Mouse (Mus musculus) gastrocnemius, postnatal 14 days (tissue): ENCODE measurements around the gene Sys1. TPM values are rescaled to one million over a fixed set of nuclear protein-coding genes. Genes with fewer than 3 reads are reported as not detected.

ENCODE experiments used
- DNase-seq: peaks from one replicate; pipeline ENCODE4 v3.0.0; 2021; ENCODE audit warnings: mixed read lengths
- intact Hi-C: fragments of 180-260 bp; cut with DNase I; formaldehyde crosslinking; loops from one replicate; pipeline ENCODE4 v1.15.1; 2025; ENCODE audit warnings: low total_unique reads
- total RNA-seq, 2 experiments: library from RNA; stranded (reverse); gene quantifications; 2 replicates each; pipeline ENCODE4 v1.2.3; 2021

The Sys1 gene
- total RNA-seq, 2 experiments from 2014 or later = 15.0 to 15.6 TPM

DNA sequence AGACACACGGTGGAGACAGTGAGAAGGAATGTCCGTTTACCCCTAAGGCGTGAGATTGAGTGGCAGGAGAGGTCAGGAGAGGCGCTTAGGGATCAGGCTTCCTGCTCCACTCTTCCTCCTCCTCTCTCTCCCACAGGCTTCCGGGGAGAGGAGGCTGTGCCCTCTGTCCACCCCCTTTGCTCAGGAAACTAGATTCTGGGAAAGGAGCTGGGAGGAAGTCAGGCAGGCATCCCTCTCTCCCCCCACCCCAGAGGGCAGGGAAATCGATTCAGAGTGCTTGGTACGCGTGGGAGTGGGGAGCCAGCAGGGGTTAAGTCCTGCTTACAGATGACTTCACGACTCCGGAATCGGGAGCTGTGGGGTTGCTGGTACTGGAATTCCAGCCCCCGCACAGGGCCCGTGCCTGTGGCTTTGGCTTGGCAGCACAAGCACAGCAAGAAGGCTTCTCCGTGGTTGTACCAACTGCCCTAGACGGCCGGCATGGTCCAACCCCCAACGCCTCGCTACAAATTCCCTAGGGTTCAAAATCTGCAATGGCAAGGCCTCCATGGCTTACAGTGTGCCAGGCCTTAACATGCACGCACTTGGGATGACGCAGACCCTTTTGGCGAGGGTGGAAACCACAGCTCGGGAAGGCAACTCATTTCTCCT, 24.1 kb upstream of the Sys1 start:
- DNase-seq = peak; percentile 50
- intact Hi-C loops = no loop called here

DNA sequence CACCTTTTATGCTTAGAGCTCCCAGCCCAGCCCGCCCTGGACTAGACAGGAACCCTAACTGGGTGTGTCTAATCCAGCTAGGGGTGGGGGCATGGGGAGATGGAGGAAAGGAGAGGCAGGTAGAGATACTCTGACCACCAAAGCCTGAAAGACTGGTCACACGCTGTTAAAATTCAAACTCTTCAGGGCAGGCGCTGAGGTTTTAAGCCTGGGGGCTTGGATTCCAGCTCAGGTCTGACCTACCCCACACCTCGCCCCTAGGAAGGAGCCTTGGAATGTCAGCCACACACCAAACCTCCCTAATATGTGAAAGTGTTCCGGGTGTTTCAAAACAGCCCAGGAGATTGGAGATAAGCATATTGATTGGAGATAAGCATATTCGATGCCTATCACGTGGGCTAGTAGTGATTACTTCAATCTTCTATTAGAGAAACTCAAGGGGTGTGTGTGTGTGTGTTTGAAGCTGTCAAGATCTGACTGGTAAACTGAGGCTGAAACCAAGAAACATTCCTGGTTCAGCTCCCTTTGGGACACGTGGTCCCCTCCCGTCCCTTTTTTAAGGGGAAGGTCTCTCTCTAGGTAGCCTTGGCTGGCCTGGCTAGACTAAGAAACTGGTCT, 23.4 kb upstream of the Sys1 start:
- DNase-seq = no peak
- intact Hi-C loops = no loop called here

DNA sequence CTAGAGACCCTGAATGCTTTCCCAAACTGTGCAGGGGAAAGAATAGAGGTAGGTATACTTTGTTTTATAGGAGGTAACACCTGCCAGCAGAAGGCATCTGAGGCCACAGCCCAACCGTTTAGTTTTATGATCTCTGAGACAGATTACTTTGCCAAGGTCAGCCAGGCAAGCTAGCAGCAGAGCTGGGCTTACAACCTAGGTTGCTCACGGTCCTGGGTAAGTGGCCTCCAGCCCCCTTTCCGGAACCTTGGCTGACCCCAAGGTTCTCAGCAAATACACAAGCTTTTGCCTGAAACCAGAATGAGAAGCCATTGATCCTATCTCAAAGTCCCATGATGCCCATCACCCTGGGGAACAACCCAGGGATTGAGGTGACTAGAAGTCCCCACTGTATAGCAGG, 22.1 kb upstream of the Sys1 start:
- DNase-seq = no peak
- intact Hi-C loops = no loop called here

DNA sequence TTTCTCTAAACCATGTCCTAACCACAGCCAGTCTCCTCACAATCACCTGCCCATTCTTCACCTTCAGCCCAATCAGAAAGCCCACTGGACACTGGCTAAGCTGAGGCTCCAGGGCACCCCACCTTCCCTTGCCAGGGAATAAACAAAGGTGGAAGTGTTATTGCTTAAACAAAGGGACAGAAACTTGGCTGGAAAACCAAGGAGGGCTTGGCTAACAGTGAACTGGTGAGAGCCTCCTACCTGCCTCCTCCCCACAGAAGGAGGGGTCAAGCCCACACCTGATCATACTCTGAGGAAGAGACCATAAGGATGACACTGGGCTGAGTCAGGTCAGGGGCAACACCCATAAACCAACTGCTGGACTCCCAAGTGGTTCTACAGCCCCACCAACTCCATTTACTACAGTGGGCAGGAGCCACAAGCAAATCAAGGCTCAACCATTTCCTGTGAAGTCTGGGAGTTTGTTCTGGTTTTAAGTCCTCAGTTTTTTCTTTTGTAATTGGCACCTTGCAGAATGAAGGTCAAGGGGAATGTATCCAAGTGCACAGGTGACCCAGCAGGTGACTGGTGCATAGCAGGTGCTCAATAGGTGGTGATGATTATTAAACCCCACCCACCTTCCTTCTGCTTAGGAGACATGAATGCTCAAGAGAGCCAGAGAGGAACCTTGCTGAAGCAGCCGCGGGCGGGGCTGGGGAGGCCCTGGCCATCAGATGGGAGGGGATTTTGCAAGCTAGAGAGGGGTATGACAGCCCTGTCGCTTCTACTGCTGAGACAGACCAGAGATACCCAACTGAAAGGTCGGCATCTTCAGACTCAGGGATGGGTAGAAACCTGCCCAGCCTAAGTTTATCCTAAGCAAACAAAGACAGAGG, 21.3 kb upstream of the Sys1 start:
- DNase-seq = no peak
- intact Hi-C loops = no loop called here

DNA sequence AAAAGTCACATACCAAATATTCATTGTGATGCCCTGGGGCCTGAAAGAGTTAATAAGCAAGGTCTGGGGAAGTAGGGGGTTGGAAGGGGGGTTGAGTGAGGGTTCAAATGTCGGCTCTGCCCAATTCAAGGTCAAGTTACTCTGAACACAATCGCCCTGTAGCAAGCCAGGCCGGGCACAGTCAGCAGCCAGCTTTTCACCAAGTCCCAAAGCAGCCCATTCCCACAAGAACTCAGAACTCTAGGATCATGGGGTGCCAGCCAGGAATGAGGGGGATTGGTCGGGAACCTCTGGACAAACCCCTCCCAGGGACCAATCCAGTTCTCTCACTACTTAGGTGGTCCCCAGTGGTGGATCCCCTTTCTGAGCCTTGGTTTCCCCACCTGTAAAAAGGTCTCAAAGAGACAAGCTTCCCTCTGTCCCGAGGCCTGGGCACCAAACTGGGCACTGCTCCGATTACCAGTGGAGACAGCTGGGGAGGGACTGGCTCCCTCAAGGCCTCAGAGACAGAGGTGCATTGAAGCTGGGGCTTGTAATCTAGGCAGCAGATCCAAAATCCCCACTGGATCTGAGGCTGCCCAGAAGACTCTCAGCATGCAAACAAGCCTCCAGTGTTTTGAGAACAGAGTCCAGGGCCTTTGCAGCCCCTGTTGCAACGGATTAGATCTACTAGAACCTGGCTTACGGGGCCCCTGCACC, 20.4 kb upstream of the Sys1 start:
- no peak for DNase-seq
- intact Hi-C loops = no loop called here

DNA sequence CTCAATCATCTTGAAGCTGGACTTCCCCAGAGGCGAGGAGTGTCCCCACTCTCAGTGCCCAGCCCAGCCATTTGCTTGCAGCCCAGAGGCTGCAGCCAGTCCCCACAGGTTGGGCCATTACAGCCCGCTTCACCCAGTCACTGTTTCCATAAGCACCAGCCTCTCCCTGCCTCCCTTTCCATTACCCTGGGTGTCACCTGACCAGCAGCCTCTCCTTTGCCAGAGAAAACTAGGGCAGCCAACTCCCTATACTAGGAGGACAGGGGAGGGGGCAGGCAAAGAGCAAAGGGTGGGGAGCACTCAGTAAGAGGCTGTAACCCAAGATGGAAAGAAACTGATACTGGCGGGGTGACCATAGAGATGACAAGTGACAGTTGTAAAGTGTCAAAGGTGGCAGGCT, 19.8 kb upstream of the Sys1 start:
- peak; percentile 44 for DNase-seq
- intact Hi-C loops = no loop called here

DNA sequence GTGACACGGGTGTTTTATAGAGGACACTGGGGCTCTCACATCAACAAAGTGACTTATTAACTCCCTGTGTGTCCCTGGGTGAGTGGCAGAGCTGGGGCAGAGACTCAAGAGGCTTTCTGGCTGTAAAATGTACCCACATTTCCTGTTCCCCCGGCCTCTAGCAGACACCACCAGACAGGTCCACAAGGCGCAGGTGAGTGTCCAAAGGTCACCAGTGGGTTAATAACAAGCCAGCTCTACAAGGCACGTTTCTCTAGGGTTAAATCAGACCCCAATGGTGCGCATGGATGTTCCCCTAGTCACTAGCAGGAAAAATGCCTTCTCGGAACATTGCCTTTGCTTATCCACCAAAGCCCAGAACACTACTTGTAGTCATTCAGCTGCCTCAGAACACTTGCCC, 19.1 kb upstream of the Sys1 start:
- intact Hi-C loops = no loop called here
- no peak for DNase-seq

DNA sequence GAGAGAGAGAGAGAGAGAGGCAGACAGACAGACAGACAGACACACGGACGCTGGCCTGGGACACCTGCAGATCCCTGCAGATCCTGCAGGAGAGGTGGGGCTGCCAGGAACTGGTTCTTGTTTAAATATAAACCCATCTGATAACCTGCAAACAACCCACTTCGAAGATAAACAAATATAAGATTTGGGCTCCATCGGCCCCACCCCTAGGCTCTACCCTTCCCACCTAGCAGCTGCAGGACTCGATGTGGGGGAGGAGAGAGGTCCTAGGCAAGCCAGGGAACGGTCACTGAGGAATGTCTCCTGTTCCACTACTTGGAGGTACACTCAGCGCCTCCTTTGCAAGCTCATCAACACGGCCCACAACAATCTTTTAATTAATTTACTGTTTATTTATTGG, 18.5 kb upstream of the Sys1 start:
- no peak for DNase-seq
- intact Hi-C loops = no loop called here

DNA sequence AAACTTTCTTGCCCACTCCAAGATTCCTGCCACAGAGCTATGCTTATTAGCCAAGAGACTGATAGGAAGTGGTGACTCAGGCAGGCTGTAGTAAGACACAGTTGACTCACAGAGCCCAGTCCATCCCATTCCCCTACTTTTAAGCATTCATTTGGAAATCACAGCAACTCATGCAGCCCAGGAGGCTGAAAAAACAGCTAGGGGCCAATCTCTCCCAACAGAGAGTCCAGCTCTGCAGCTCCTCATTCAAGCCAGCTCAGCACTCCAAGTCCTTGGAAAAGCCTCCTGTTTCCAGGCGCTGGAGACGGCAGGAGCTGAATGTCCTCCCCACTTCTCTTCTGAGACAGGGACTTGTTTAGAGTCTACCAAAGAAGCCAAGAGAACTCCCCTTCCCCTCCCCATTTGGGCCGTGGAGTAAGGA, 17.8 kb upstream of the Sys1 start:
- intact Hi-C loops = no loop called here
- DNase-seq = no peak

DNA sequence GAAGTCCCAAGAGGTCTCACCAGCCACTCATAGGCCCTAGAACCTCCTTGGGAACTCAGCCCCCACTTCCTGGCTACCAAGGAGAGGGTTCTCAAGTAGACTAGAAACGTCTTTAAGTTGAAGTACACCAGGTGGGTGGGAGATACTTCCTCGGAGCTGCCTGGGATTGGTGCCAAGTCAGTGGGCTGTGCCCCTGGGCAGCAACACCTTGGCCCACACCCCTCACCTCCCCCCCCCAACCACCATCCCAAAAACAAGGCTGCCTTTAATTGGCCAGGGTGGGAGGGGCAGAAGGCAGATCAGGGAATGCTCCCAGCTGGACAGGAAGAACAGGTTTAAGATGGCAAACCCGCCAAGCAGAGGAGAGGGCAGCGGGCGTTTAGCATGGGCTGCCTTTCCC, 16.4 kb upstream of the Sys1 start:
- no peak for DNase-seq
- intact Hi-C loops = no loop called here

DNA sequence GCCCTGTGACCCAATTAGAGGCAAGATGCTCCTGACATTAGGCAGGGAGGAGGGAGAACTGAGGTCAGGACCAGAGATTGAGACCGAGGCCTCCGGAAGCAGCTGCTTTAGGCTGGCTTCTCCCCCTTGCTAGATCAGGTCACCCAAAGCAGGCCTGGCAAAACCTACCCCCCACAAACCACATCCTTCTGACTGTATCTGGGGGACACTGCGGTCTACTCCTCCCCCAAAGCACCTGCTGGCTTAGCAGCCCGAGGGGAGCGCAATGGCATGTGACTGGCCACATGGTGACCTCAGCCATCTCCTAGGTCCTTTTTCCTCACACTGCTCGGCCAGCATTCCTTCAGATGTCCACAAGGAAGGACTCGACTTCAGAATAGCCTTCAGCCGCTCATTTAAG, 15.6 kb upstream of the Sys1 start:
- DNase-seq = peak; percentile 37
- intact Hi-C loops = no loop called here

DNA sequence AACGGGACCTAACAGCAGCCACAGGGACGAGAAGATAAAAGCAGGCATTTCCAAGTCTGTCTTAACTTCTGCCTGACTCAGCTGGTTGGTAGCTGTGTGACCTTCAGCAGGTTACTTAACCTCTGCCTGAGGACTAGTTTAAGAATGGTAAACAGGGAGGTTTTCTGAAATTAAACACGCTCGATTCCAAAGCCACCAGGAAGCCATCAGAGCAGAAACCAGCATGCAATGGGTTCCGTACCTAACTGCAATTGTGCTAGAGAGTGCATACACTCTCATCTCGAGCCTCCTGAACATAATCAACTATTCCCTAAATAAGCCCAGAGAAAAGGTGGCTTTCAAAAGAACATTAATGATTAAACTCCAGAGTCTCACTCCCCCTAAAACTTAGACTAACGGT, 15.0 kb upstream of the Sys1 start:
- intact Hi-C loops = no loop called here
- DNase-seq = no peak

DNA sequence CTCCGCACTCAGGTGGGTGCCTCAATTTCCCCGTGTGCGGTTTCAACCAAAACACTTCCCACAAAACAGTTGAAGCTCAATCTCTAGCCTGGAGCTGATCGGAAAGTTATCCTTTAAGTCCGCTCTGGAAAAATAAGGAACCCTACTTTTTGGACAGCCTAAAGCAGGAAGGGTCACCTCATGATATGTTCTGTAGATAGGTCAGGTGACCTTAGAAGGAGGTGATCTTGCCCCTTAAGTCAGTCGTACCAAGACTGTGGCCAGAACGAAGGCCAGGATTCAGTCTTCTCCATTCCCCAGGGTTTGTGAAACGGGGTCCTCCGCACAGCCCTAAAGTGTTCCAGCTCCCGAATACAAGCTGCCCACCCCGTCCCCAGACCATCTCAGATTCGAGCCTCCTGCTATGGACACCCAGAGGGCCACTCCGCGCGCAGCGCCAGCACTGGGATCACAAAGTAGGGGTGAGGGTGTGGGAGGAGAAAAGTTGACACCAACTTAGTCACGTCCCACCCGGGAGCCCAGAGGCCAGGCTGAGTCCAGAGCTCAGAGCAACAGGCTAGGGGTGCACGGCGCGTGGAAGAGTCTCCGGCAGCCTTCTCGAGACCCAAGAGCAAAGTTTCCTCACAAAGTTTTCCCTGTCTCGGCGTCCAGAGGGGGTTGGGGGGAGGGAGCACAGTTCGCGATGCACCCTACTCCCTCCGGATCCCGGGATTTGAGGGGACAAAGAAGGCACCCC, 14.3 kb upstream of the Sys1 start:
- DNase-seq = peak; percentile 63
- intact Hi-C loops = no loop called here

DNA sequence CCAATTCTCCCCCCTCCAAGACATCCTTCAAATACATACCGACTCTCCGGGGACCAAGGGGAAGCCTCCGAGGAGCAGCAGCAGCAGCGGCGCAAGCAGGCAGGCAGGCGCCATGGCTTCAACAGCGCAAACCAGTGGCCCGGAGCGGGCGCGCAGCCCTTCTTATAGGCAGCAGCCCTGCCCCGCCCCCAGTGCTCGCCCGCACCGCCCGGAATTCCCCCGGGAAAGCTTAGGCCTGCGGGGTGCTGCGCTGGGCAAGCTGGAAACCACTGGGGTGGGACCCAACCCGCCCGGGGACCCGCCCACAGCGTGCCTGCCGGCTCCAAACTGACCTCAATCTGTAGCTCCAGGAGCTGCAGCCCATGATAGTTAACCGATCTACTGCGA, 13.7 kb upstream of the Sys1 start:
- peak; percentile 87 for DNase-seq
- intact Hi-C loops = no loop called here

DNA sequence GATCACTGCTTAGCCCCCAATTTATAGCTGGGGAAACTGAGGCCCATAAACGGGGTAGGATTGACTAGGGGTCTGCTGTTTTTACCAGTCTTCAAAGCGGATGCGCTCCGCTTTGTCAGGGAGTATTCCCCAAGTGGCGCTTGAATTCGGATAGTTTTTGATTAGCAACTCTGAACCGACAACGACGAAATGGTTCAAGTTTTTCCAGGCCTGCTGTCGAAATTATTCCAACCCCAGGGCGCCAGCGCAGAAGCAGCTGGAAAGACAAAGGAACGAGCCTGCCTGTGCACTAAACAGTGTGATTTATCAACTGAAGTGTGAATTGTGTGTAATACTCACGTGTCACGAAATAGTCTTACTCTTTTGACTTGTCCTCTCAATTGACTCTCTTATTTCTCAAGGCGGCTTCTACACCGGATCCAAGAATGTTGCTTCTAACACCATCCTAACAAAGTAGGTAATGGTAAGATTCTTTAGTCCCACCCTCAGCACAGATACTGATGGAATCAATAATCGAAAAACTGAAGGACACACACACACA, 13.2 kb upstream of the Sys1 start, which contains the start of gene Sdc4:
Gene Sdc4, minus strand, starts transcription at position 428 of the 541 bp plus-strand sequence.
- DNase-seq = no peak
- intact Hi-C loops = no loop called here

DNA sequence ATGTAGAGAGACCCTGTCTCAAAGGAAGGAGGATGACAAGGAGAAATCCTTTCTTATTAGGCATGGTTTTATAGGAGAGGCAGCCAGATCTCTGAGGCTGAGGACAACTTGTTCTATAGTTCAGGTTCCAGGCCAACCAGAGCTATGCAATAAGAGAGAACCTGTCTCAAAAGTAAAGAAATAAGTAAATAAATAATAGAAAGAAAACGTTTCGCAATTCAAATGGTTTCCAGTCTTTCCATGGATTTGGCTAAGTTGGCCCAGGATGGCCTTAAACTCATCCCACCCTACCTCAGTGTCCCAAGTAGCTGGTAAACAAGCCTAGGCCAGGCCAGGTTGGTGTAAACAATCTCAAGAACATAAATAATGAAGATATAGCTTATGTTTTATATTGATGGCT, 12.1 kb upstream of the Sys1 start:
- DNase-seq = no peak
- intact Hi-C loops = no loop called here

DNA sequence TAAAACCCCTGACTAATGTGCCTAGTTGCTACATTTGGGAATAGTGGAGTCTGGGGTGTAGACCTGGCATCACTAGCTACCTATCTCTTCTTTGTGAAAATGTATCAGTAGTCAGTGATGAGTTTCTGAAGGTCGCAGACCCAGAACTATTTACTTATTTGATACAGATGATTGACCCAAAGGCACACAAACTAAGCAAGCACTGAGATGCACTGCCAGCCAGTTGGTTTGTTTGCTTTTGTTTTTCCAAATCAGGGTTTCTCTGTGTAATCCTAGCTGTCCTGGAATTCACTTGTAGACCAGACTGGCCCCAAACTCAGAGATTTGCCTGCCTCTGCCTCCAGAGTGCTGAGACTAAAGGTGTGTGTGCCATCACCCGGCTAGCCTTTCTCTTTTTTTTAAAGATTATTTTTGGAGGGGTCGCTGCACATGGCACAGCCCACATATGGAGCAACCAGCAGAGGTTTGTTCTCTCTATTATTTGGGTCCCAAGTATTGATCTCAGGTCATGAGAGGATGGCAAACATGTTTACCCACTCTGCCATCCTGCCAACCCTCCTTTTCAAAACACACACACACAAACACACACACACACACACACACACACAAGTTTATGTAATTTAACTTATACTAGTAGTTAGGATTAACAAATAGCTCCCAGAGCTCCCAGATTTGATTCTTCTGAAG, 11.2 kb upstream of the Sys1 start:
- intact Hi-C loops = no loop called here
- no peak for DNase-seq

DNA sequence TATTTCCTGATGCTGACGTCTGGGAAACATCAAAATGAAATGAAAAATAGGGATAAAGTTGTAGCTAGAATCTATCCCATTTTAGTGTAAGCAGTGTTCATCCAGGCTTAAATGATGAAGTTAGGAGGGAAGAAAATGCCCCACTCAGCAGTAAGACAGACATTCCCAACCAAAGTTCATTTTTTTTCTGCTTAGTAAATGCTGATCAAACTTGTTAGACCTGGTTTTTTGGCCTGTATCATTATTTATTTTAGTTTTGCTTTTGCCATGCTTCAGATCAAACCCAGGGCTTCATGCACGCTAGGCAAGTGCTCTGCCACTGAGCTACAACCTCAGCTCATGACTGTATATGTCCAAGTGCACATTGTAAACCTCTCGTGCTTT, 10.7 kb upstream of the Sys1 start:
- intact Hi-C loops = no loop called here

DNA sequence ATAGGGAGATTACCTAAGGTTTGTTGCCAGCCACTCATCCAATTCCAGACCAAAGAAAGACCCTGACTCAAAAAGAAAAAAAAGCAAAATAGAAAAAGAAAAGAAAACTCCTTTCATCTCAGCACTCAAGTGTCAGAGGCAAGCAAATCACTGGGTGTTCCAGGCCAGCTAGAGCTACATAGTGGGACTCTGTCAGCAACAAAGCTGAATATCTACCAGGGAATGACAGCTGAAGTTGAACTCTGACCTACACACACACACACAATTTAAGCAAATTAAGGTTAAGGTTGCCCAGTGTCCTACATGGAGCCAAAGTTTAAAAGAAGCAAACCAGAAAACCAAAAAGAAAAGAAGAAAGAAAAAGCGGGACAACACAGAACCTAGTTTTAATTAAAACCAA, 8.6 kb upstream of the Sys1 start:
- intact Hi-C loops = no loop called here
- DNase-seq = no peak

More for the DNA sequence above, 10.7 kb upstream of the Sys1 start:
- DNase-seq = no peak
